Mouse (Mus musculus) embryonic facial prominence, embryonic 15.5 days (tissue): ENCODE measurements around the gene Il12rb1. TPM values are rescaled to one million over a fixed set of nuclear protein-coding genes. Genes with fewer than 3 reads are reported as not detected.
"Not testable (repeated sequence)": the region's sequence is repeated elsewhere in the genome, so short reads cannot be mapped to it uniquely, and the experiment has no call there.

Source experiments
- ATAC-seq: fragments of 200-750 bp; cut with Nextera tagmentation; 2 replicates; pipeline ENCODE4 v1.8.0; 2017; ENCODE audit warnings: low read depth, moderate TSS enrichment; ENCODE audit not compliant: insufficient number of reproducible peaks, low FRiP score, low TSS enrichment
- H3K27ac ChIP-seq: fragments of 300-500 bp; sonication (generic); replicated peaks from 2 replicates; pipeline ENCODE4 v1.5.1; 2015; ENCODE audit warnings: mild to moderate bottlenecking, inconsistent platforms
- H3K27me3 ChIP-seq: fragments of 300-500 bp; sonication (generic); 2 replicates; pipeline ENCODE4 v1.6.1; 2015; ENCODE audit warnings: inconsistent platforms
- H3K36me3 ChIP-seq: fragments of 300-500 bp; sonication (generic); 2 replicates; pipeline ENCODE4 v1.6.1; 2015; ENCODE audit warnings: mild to moderate bottlenecking, inconsistent platforms
- H3K4me1 ChIP-seq: fragments of 300-500 bp; sonication (generic); 2 replicates; pipeline ENCODE4 v1.6.1; 2015; ENCODE audit warnings: inconsistent platforms
- H3K4me2 ChIP-seq: fragments of 300-500 bp; sonication (generic); replicated peaks from 2 replicates; pipeline ENCODE4 v1.6.1; 2015; ENCODE audit warnings: mild to moderate bottlenecking, inconsistent platforms
- H3K4me3 ChIP-seq: fragments of 300-500 bp; sonication (generic); replicated peaks from 2 replicates; pipeline ENCODE4 v1.5.1; 2015; ENCODE audit warnings: mild to moderate bottlenecking, inconsistent platforms
- H3K9ac ChIP-seq: fragments of 300-500 bp; sonication (generic); 2 replicates; pipeline ENCODE4 v1.6.1; 2015; ENCODE audit warnings: inconsistent platforms
- H3K9me3 ChIP-seq: fragments of 300-500 bp; sonication (generic); replicated peaks from 2 replicates; pipeline ENCODE4 v1.6.1; 2016; ENCODE audit warnings: inconsistent platforms
- WGBS: fragments of 180-500 bp; shearing (Covaris S2); methylation state at CpG from one replicate; pipeline ENCODE4 v1.1.7; 2015; 5-methylcytosine and 5-hydroxymethylcytosine counted together
- polyA plus RNA-seq: library from polyadenylated mRNA; unstranded; fragments of >200 nt; fragmentation: Nextera tagmentation; extraction: Ambion mirVana; gene quantifications from 2 replicates; pipeline ENCODE4 v1.2.1, GENCODE M21; 2015

The Il12rb1 gene
- polyA plus RNA-seq, 1 experiment from 2014 or later = 0.28 TPM

GRCm38 (mm10) chr8:70812885-70813284, 4.6 kb downstream of the Il12rb1 start:
- Histone ChIP-seq H3K4me1 (peaks cover 6% of the 10 kb centered on the region), H3K36me3 (no peaks in the 10 kb centered on the region), H3K4me2 (no peak overlapping the region), H3K9me3 (no peaks in the 10 kb centered on the region), H3K9ac (no peak overlapping the region), H3K4me3 (no peak overlapping the region), H3K27me3 (peaks cover 16% of the 10 kb centered on the region), H3K27ac (no peak overlapping the region)
- 47% methylated on average over 4 of the region's 4 CpGs for WGBS
- no peak for ATAC-seq

- H3K36me3 ChIP-seq = no peaks in the 10 kb centered on the region
- WGBS = 8% methylated on average over 30 of the region's 30 CpGs
- no peak overlapping the region for H3K9ac ChIP-seq
- H3K27ac ChIP-seq = no peak overlapping the region
- no peak for ATAC-seq
- H3K4me1 ChIP-seq = peaks cover 16% of the 10 kb centered on the region
- H3K4me3 ChIP-seq = no peak overlapping the region; the same call in 1 of the 2 replicates
- peaks cover 23% of the 10 kb centered on the region for H3K27me3 ChIP-seq
- peak overlapping the region; percentile 36; the same call in 1 of the 2 replicates for H3K4me2 ChIP-seq
- peaks cover 3% of the 10 kb centered on the region for H3K9me3 ChIP-seq
These were observed 8.4 kb downstream of the Il12rb1 start for GRCm38 (mm10) chr8:70816679-70817078.

GRCm38 (mm10) chr8:70820101-70820935, 12.1 kb downstream of the Il12rb1 start:
- Histone ChIP-seq H3K27ac (no peak overlapping the region), H3K36me3 (no peaks in the 10 kb centered on the region), H3K4me2 (peak overlapping the region; percentile 24; the same call in 1 of the 2 replicates), H3K9ac (no peak overlapping the region), H3K4me1 (peaks cover 20% of the 10 kb centered on the region), H3K4me3 (no peak overlapping the region), H3K9me3 (peaks cover 3% of the 10 kb centered on the region), H3K27me3 (peaks cover 23% of the 10 kb centered on the region)
- peak; percentile 54 for ATAC-seq
- WGBS = 3% methylated on average over 31 of the region's 31 CpGs

DNA sequence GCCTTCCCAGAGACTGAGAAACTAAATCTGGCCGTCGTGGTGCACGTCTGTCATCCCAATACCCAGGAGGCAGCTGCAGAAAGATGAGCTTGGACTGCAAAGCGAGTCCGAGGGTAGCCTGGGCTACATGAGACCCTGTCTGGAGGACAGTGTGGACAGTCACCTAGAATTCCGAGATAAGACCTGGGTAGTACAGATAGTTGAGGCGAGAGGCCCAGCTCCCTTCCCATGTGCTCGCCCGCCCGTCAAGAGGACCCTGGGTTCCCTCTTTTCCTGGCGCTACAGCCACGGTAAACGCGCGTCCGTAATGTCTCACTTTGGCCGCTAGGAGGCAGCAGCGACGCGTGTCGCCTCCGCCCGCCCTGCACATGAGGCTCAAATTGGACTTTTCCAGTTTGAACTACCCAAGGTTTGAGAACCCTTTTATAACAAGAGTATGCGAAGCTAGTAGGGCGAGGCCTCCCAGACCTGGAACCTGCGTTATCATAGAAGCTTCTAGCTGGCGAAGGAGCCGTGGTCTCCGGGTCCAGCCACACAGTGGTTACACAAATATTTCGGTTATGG, 13.2 kb downstream of the Il12rb1 start:
- Histone ChIP-seq H3K36me3 (no peaks in the 10 kb centered on the region), H3K4me1 (peaks cover 20% of the 10 kb centered on the region), H3K27ac (no peak overlapping the region), H3K27me3 (peaks cover 15% of the 10 kb centered on the region), H3K9me3 (peaks cover 3% of the 10 kb centered on the region), H3K4me3 (no peak overlapping the region), H3K9ac (no peak overlapping the region), H3K4me2 (no peak overlapping the region)
- ATAC-seq = no peak
- WGBS = 14% methylated on average over 30 of the region's 30 CpGs

DNA sequence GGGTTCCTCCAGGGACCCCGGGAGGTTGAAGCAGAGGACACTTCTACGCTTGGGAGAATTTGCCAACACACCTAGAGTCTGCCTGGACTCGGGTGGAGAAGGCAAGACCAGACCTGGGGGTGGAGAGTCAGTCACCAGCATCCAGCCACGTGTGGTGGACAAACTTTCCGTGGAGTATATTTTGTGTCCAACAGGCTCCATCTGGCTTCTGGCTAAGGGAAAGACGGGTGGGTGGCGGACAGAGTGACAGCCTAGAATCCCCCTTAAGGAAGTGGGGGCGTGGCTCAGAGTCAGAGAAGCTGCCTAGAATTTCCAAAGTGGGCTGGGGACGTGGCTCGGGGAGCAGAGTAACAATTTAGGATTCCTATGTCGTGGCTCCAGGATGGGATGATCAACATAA, 13.7 kb downstream of the Il12rb1 start:
- Histone ChIP-seq H3K27ac (no peak overlapping the region), H3K4me2 (no peak overlapping the region), H3K9ac (no peak overlapping the region), H3K4me1 (peaks cover 15% of the 10 kb centered on the region), H3K36me3 (no peaks in the 10 kb centered on the region), H3K9me3 (peaks cover 3% of the 10 kb centered on the region), H3K4me3 (no peak overlapping the region), H3K27me3 (peaks cover 10% of the 10 kb centered on the region)
- no peak for ATAC-seq
- 29% methylated on average over 11 of the region's 11 CpGs for WGBS

GRCm38 (mm10) chr8:70822594-70822993, 14.3 kb downstream of the Il12rb1 start:
- H3K4me2 ChIP-seq, H3K9me3 ChIP-seq, H3K9ac ChIP-seq, H3K4me3 ChIP-seq, H3K27me3 ChIP-seq, H3K27ac ChIP-seq, H3K36me3 ChIP-seq, ATAC-seq: not testable (repeated sequence)
- H3K4me1 ChIP-seq = peaks cover 15% of the 10 kb centered on the region; the same call in 1 of the 2 replicates
- WGBS = 84% methylated on average over 3 of the region's 3 CpGs

- no peak overlapping the region for H3K4me2 ChIP-seq
- H3K36me3 ChIP-seq = no peaks in the 10 kb centered on the region
- ATAC-seq = no peak
- no peaks in the 10 kb centered on the region; the same call in 1 of the 2 replicates for H3K9me3 ChIP-seq
- no peak overlapping the region for H3K4me3 ChIP-seq
- 0 out of 2 replicates have a peak, but pooled peaks cover 7% of the 10 kb centered on the region for H3K27me3 ChIP-seq
- H3K9ac ChIP-seq = no peak overlapping the region
- H3K27ac ChIP-seq = no peak overlapping the region
- H3K4me1 ChIP-seq = peaks cover 15% of the 10 kb centered on the region; the same call in 1 of the 2 replicates
- WGBS = 81% methylated on average over 7 of the region's 7 CpGs
These were observed 15.6 kb downstream of the Il12rb1 start for GRCm38 (mm10) chr8:70823802-70824201.

DNA sequence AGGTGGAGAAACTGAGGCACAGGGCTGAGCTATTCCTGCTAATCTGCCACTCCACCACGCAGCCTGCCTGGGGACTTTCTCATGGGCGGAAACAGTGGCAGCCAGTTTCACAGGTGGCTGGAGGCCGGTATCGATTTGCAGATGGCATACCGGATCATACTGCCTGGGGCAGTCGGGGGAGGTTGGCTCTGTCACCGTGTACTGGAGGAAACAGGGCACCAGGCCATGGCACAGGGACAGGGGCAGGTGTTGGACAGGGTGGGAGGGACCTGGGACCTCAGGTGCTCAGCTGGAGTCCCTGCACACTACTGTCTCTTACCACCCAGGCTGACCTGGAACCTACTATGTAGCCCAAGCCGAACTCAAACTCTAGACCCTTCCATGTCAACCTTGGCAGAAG, 17.6 kb downstream of the Il12rb1 start:
- Histone ChIP-seq H3K9ac (no peak overlapping the region), H3K9me3 (no peaks in the 10 kb centered on the region), H3K27me3 (0 out of 2 replicates have a peak, but pooled peaks cover 2% of the 10 kb centered on the region), H3K4me1 (peaks cover 7% of the 10 kb centered on the region; the same call in 1 of the 2 replicates), H3K36me3 (no peaks in the 10 kb centered on the region), H3K4me2 (no peak overlapping the region), H3K27ac (no peak overlapping the region), H3K4me3 (no peak overlapping the region)
- ATAC-seq = no peak
- 75% methylated on average over 8 of the region's 8 CpGs for WGBS

DNA sequence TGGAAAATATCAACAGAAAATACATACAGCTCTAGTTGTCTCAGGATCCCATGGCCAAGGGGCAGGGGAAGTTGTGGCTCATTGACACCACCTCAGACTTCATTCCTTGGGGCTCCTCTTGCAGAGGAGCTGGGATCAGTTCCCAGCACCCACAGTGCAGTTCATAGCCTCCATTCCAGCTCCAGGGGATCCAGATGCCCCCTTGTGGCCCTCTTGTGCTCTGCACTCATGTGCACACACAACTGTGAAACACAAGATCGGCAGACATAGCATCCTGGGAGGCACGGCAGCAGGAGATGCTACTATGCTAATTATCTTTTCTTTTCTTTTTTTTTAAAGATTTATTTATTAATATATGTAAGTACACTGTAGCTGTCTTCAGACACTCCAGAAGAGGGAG, 18.8 kb downstream of the Il12rb1 start:
- Histone ChIP-seq H3K27ac (no peak overlapping the region), H3K9me3 (no peaks in the 10 kb centered on the region), H3K27me3 (no peaks in the 10 kb centered on the region), H3K4me2 (no peak overlapping the region), H3K9ac (no peak overlapping the region), H3K36me3 (no peaks in the 10 kb centered on the region), H3K4me1 (0 out of 2 replicates have a peak, but pooled peaks cover under 1% of the 10 kb centered on the region), H3K4me3 (no peak overlapping the region)
- ATAC-seq = no peak
- WGBS = 96% methylated on average over 2 of the region's 2 CpGs

GRCm38 (mm10) chr8:70827796-70828195, 19.5 kb downstream of the Il12rb1 start:
- WGBS = 83% methylated on average over 1 of the region's 1 CpGs
- no peak overlapping the region for H3K27ac ChIP-seq
- ATAC-seq = no peak
- no peaks in the 10 kb centered on the region for H3K27me3 ChIP-seq
- no peaks in the 10 kb centered on the region for H3K4me1 ChIP-seq
- no peaks in the 10 kb centered on the region for H3K36me3 ChIP-seq
- H3K9me3 ChIP-seq = no peaks in the 10 kb centered on the region
- H3K4me2 ChIP-seq = no peak overlapping the region
- H3K4me3 ChIP-seq = no peak overlapping the region
- no peak overlapping the region for H3K9ac ChIP-seq

DNA sequence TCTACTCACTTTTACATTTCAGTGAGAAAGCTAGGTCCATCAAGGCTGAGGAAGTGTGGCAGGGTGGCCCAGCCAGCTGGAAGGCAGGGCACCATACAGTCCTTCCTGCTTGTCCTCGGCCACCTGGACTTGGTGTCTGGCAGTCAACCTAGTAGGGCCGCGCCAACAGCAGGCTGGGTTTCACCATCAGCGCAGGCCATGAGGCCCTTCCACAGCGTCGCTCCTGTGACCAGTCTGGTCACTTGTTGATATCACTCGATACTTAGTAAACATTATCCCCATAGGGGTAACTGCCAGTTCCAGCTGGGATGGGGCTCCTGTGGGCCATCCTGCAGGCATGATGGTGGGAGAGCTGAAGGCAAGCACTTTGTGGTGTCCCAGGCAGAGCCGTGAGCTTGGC, 23.3 kb downstream of the Il12rb1 start:
- no peak for ATAC-seq
- H3K9ac ChIP-seq = no peak overlapping the region
- H3K4me2 ChIP-seq = no peak overlapping the region
- 86% methylated on average over 8 of the region's 8 CpGs for WGBS
- H3K36me3 ChIP-seq = peaks cover 7% of the 10 kb centered on the region; the same call in 1 of the 2 replicates
- no peaks in the 10 kb centered on the region for H3K27me3 ChIP-seq
- H3K9me3 ChIP-seq = no peaks in the 10 kb centered on the region
- peaks cover 3% of the 10 kb centered on the region for H3K4me1 ChIP-seq
- no peak overlapping the region for H3K27ac ChIP-seq
- H3K4me3 ChIP-seq = no peak overlapping the region
